Mouse (Mus musculus) ES-Bruce4 (cell line): ENCODE data around the gene Spsb1.

ENCODE experiments used
- CTCF ChIP-seq: IDR thresholded peaks from one replicate; pipeline ENCODE4 v1.8.1; 2011; ENCODE audit warnings: low read depth, low read length
- EP300 ChIP-seq: IDR thresholded peaks from 2 replicates; pipeline ENCODE4 v1.6.1; 2011; ENCODE audit warnings: low read depth, low read length; ENCODE audit not compliant: insufficient read depth
- POLR2A ChIP-seq: IDR thresholded peaks from one replicate; pipeline ENCODE4 v1.8.1; 2011; ENCODE audit warnings: low read length; ENCODE audit not compliant: insufficient read depth

DNA sequence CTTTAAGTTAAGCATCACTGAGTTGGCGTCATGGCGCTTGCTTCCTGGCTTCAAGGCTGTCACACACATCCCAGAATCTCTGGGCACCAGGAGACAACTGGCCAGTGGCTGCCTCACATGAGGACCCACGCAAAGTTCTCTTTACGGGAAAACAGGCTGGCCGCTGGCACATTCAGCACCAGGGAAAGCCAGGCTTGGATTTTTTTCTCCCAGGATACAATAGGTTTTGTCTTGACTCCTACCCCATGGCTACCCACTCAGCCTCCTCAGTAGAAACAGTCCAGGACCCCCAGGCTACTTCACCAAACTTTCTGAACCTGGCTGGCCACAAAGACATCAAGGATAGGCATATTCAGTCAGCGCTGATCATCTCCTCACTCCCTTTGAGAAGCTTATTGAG is 19.4 kb downstream of the Spsb1 start:
- no peak for TF ChIP-seq POLR2A
- no peak for TF ChIP-seq CTCF
- TF ChIP-seq EP300, result no peak
